Mouse (Mus musculus): ENCODE results near the gene Lemd2.

- TF ChIP-seq TCF12 (IDR thresholded peaks at IDR 0.05; ENCODE audit: insufficient read depth, poor library complexity, severe bottlenecking), result no peak
- TF ChIP-seq MAX (IDR thresholded peaks at IDR 0.05; ENCODE audit: low read depth), result no peak
Measured at GRCm38 (mm10) chr17:27218364-27218763, 14.1 kb upstream of the Lemd2 start.
